Comparison of ENCODE assay signal across 15 mouse cellular contexts in the genomic region with DNA sequence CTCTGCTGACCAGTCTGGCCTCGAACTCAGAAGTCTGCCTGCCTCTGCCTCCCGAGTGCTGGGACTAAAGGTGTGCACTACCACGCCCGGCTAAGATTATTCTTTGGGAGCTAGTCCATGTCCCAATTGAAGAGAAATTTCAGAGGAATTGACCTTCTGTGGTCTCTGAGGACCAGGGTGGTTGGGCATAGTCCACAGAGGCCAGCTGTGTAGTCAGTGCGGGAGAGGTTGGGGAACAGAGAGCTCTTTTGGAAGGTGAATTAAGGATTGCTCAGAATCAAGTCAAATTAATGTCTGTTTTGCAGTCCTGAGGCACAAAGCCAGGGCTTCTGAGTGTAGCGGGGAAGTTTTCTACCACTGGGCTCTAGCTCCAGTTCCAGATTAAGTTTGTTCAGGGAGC. TPM values are rescaled to one million over a fixed set of nuclear protein-coding genes. Genes with fewer than 3 reads are reported as not detected.
"Had no signal": no experiment of that assay in that cellular context is flagged by ENCODE, and none has a peak within 500 bp of the region (broad histone marks: within the 10 kb centered on the region; RNA-seq: fewer than 3 reads in every experiment).

No protein-coding gene starts in this region.

- DNase-seq: kidney, adult 2 months; kidney, postnatal 25 days; lung, postnatal 14 days; right cerebral cortex, adult 18-20 months; right cerebral cortex, postnatal 25 days; thymus, postnatal 14 days had no signal

- H3K4me2 ChIP-seq: lung, embryonic 15.5 days; midbrain, embryonic 12.5 days had no signal

- H3K27me3 ChIP-seq: lung, embryonic 15.5 days; megakaryocyte, embryonic 14.5 days; midbrain, embryonic 12.5 days had no signal

- H3K4me3 ChIP-seq: left cerebral cortex, adult 2 months; limb, embryonic 10.5 days; lung, embryonic 15.5 days; megakaryocyte, embryonic 14.5 days; midbrain, embryonic 12.5 days had no signal

- H3K27ac ChIP-seq: left cerebral cortex, adult 2 months; limb, embryonic 10.5 days; lung, embryonic 15.5 days; macrophage; midbrain, embryonic 12.5 days; stomach, postnatal 0 days had no signal

- H3K9me3 ChIP-seq: limb, embryonic 10.5 days; lung, embryonic 15.5 days; megakaryocyte, embryonic 14.5 days; midbrain, embryonic 12.5 days had no signal

- H3K9ac ChIP-seq: lung, embryonic 15.5 days; midbrain, embryonic 12.5 days had no signal

RNA-seq across cellular contexts. Expression of a gene that starts 53.3 kb away (rescaled TPM):
- total RNA-seq: layer of hippocampus, postnatal 25 days; left cerebral cortex, adult 2 months; left cerebral cortex, postnatal 14 days had no signal
- polyA plus RNA-seq: macrophage had no signal
